Mouse (Mus musculus) cerebellum, adult (tissue): Measurements from ENCODE around the gene Sox5.
A peak's percentile ranks its signal among the peaks of the same experiment; 100 is the strongest.

ENCODE experiments used
- ATAC-seq: cut with Nextera tagmentation; 2 replicates; pipeline ENCODE4 v1.9.2; 2017; ENCODE audit warnings: mild to moderate bottlenecking, moderate library complexity, mixed read lengths; ENCODE audit not compliant: insufficient number of reproducible peaks, low FRiP score, low TSS enrichment

Sox5 gene

GRCm38 (mm10) chr6:144082297-144082696 is 699.5 kb downstream of the Sox5 start:
- ATAC-seq = no peak

DNA sequence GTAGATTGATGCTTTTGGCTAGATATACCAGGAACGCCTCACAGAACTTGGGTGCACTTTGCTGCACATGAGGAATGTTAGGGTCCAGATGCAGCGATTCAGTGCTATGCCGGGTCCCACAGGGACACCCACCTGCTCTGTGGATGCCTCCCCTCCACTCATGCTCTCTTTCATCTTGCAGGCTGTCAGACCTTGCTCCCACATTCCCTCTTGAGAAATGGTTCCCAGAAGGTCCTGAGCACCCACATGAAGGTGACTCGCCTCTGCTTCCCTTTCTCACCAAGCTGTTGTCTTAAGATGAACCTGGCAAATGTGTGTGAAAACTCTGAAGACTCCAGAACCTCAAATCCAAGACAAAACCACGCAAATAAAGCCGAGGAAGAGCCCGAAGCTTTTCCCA is 704.0 kb downstream of the Sox5 start:
- no peak for ATAC-seq

- no peak for ATAC-seq
These were observed 705.4 kb downstream of the Sox5 start for GRCm38 (mm10) chr6:144076376-144076775.

DNA sequence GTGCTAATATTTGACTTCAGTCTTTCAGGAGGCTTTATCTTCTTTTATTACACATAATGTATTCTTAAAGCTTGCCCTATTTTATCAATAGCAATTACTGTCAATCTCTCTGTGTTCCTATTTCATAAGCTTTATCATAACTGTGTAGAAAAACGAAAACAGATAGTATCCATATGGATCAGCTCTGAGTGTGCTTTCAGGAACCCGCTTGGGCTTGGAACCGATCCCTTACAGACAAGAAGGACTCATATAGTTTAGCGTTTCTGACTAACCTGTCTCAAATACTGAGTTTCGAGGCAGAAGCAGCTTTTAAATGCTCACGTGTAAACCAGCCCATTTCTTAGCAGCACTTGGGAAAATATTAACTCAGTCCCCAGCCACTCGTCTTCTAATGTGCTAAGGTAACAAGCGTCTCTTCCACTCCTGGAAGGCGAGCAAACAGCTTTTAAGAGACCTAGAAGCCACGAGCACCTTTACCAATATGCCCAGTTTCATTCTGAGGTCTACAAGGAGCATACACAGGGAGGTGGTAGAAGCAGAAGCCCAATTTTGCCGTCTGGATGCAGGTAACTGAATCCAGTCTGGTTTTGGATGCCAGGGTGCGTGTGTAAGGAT is 706.3 kb downstream of the Sox5 start:
- ATAC-seq = no peak

DNA sequence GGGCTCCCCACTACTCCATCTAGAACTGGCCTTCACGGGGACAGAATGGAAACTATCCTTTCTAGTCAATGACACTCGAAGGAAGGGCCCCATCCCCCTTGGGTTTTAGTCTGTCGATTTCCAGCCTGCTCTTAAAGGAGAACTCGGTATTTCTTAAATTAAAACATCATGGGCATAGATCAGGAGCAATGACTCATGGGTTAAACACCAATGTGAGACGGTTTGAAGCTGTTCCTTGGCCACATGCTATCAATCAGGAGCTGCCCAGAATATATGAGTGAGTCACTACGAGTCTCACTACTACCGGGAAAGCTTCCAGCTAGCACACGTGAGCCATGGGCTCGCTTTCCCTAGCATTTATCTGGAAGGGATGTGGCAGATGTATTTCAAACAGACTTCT is 707.0 kb downstream of the Sox5 start:
- ATAC-seq = no peak

GRCm38 (mm10) chr6:144070461-144070860 is 711.3 kb downstream of the Sox5 start:
- ATAC-seq = no peak

GRCm38 (mm10) chr6:144067491-144067890 is 714.3 kb downstream of the Sox5 start:
- no peak for ATAC-seq

DNA sequence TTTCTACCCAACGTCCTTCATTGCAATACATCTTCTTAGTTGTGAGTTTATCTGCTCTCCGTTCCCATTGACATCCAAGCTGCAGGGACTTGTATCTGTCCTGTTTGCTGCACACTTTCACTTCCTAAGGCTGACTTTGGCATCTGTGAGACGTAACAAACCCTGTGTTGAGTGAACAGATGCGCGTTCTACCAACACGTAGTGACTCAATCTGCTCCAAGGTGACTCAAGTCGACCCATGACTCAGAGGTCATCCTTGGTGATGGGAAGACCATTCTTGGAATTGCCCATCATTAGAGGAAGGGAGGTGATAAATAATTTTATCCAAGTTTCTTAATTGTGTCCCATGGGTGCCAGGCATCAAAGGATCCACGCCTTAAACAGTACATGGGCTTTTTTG is 719.3 kb downstream of the Sox5 start:
- no peak for ATAC-seq

DNA sequence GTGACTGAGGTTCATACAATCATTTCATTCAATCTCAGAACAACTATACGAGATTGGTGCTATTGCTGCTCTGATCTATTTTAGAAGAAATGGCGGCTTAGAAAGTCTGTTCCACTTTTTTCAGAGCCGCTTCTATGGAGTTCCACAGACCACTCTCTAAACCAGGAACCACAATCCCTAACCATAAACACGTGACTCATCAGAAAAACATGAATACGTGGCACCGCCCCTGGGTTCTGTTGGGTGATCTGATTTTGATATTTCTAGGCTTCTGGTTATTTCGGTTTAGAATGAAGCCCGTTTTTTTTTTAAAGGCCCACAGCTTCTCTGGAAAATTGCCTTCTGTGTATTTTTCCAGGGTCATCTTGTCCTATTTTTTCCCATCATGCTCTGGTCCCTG is 720.0 kb downstream of the Sox5 start:
- no peak for ATAC-seq

- no peak for ATAC-seq
These were observed 724.6 kb downstream of the Sox5 start for GRCm38 (mm10) chr6:144057098-144057632.

DNA sequence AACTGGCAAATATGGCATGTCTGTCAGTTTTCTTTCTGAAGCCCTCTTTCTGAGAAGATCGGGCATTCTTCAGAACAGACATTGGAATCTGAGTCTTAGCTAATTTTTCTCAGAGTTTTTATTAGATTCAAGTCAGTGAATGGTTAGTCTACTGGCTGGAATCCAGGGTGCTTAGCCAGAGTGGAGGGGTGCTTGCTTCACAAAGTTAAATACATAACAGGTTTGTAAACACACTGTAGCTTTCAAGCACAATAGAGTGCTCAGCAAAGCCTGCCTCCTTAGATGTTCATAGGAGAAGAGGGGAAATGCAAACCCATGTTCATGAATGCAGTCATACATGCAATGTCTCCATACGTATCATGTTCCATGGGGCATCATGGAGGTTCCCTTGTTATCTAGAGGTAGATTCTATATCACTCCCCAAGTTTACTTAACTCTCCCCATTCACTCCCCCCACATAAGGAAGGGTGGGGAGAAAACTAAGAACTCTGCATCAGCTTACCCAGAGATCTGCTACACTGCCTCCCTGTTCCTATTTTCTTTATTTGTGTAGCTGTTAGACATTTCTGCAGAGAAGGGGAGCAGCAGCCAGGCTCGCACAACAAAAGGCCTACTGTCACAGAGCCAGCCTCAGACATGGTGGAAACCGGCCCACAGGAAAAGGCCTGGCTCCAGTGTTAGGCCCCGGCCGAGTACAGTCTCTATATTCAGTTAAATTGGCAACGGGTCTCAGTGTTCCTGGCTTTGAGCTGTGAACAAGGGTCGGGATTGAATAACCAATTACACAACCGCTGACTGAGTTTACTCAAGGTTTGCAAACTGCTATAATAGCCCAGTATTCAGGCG is 725.3 kb downstream of the Sox5 start:
- ATAC-seq = peak; percentile 42; the same call in 1 of the 2 replicates

DNA sequence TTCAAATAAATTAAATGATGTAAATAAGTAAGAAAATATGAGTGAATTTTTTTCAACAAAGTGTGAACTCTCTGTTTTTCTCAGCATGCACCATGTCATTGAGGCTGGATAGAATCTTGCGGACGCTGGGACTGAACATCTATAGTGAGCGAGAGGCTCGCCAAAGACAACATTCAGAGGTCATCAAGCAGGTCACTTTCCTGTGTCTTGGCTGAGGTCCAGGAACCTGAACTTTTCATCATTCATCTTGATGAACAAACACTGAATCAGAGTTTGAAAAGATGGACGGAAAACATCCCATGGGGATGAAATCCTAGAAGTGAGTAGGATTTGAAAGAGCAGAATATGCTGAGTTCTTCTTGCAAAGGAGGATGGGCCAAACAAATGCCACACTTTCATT is 729.3 kb downstream of the Sox5 start:
- no peak for ATAC-seq

DNA sequence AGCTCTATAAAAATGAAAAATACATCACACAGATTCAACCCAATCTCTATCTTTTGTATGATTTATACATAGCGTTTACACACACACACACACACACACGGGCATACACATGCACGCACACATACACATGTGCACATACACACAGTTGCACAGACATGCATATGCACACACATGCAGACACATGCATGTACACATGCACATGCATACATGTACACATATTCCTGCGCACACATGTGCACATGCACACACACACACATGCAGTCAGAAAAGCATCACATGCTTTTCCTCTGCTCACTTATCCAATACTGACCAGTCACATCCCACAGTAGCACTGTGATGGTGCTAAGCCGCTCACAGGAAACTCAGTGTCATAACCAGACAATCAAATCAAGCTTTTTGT is 730.5 kb downstream of the Sox5 start:
- no peak for ATAC-seq

DNA sequence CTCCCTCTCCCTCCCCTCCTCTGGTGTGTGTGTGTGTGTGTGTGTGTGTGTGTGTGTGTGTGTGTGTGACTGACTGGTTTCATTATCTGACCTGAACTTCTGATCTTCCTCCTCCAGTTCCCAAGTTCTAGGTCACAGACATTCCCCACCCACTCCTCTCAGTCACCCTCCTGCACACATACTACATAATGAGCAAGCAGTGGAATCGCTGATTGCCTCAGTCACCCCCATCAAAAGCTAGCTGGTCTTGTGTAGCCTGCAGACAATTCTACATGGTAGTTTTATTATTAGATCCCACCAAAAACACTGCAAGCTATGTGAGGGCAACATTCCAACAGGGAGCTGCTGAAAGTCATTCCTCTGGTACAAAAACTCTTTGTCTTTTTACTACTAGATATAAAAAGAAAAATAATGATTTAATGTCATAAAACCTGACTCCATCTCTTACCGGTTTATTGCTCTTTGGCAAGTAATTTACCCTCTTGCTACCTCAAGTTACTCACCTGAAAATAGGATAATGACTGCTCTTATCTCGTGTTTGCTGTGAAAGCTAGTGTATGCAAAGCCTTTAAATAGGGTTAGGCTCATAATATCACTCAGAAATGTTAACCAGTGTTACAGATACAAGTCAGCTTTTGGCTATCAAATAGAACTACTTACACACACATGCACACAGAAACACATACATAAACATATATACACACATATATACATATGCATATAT is 733.4 kb downstream of the Sox5 start:
- no peak for ATAC-seq

GRCm38 (mm10) chr6:144045503-144045902 is 736.3 kb downstream of the Sox5 start:
- ATAC-seq = peak; percentile 62; the same call in 1 of the 2 replicates

DNA sequence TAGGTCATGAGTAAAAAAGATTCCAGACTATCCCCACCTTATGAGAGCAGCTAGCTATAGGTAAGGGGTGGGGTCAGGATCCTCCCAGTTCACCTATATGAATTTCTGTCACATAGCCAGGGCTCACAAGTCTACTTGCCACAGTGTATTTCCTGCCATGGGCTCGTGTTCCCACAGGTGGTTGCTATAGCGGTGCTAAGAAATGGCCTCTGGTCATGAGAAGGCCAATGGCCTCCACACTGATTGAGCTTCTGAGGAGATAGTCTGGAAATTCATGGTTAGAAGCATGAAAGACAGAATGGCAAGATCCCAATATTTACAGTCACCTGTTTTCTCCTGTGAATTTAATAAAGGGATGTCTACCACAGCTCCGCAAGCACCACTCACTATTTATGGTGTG is 737.4 kb downstream of the Sox5 start:
- ATAC-seq = no peak

DNA sequence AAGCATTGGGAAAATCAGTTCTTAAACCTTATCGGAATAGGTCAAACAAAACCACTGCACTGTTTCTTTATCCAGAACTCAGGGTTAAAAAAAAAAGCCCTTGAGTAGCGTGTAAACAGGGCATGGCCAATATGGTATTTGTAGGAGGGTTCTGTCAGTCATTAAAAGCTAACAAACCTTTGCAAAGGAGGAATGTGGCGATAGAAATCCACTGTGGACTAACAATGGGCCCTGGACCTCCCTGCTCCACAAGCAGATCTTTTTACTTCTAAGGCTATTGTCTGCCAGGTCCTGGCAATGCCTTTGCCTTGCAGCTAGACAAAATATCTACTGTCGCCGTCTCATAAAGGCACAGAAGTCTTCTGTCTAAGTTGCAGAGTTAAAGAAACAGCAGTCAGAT is 738.8 kb downstream of the Sox5 start:
- ATAC-seq = no peak

GRCm38 (mm10) chr6:144041941-144042340 is 739.8 kb downstream of the Sox5 start:
- ATAC-seq = no peak

DNA sequence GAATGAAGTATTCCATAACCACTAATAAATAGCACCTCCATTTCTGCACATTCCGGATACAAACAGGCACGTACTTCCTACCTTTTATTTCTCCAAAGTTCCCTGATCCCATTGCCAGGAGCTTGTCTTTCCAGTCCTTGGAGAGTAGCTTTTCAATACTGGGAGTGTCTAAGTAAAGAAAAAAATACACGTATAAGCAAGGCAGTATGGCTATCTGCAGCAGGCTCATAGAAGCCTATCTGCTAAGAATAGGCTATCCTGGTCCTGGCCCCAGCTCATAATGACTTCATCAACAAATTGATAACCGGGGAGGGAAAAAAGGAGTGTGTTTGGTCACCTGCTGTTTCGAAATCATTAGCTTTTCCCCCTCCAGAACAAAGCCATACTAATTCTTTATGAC is 740.6 kb downstream of the Sox5 start:
- no peak for ATAC-seq

- no peak for ATAC-seq
These were observed 741.4 kb downstream of the Sox5 start for GRCm38 (mm10) chr6:144040349-144040748.

DNA sequence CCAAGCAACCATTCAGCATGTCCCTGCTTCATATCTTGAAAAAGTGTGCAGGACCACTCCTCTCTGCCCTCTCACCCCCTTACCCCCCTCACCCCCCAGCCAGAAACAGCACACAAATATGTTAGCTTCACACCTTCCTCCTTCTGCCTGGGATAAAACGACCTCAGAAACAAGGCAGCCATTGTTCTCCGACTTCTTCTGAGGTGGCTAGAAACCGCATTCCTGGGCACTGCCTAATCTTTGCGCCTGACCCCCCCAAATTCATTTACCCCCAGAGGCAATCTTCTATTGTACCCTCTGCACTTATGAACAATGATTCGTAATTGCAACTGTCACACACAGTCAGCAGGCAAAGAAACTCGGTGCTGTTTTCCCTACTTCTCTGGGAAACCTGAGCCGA is 742.6 kb downstream of the Sox5 start:
- no peak for ATAC-seq
